19 mouse cellular contexts compared by ENCODE assay signal in genomic region chr3:25073821-25074220, GRCm38 (mm10).
DNase-seq lines count a peak whose midpoint lies in the region; ATAC-seq and TF ChIP-seq lines count a peak whose summit lies in the region.
"Had no signal": no experiment of that assay in that cellular context is flagged by ENCODE, and none has a peak within 500 bp of the region (broad histone marks: within the 10 kb centered on the region; RNA-seq: fewer than 3 reads in every experiment).

No protein-coding gene starts in this region.

- no peak overlapping the region for H3K27ac ChIP-seq in cerebellum, adult 2 months (ENCODE audit: insufficient read depth, low read length)
- no peak overlapping the region for H3K27ac ChIP-seq in hindbrain, embryonic 16.5 days (ENCODE audit: low read depth, low read length)
- no peak overlapping the region for H3K27ac ChIP-seq in hindbrain, embryonic 10.5 days
- H3K27ac ChIP-seq in embryonic facial prominence, embryonic 14.5 days (replicated peaks; ENCODE audit: low read depth, low read length) = peak overlapping the region; percentile 23; the same call in 1 of the 2 replicates
- H3K27ac ChIP-seq in liver, embryonic 12.5 days = no peak overlapping the region
- H3K27ac ChIP-seq: heart, embryonic 15.5 days; hindbrain, embryonic 14.5 days; limb, embryonic 15.5 days; neural tube, embryonic 15.5 days had no signal

- 62% methylated on average over 6 of the region's 6 CpGs for WGBS in cerebellum, adult 2 months
- 42% methylated on average over 6 of the region's 6 CpGs for WGBS in hindbrain, embryonic 16.5 days
- WGBS in hindbrain, embryonic 10.5 days = 57% methylated on average over 6 of the region's 6 CpGs
- WGBS in embryonic facial prominence, embryonic 14.5 days = 40% methylated on average over 6 of the region's 6 CpGs
- WGBS in liver, embryonic 12.5 days (ENCODE audit: insufficient replicate concordance) = 69% methylated on average over 6 of the region's 6 CpGs

- H3K4me2 ChIP-seq in hindbrain, embryonic 16.5 days (ENCODE audit: low read length) = 0 out of 2 replicates have a peak overlapping the region, but pooled peaks have one; percentile 10
- H3K4me2 ChIP-seq in embryonic facial prominence, embryonic 14.5 days (ENCODE audit: low read depth, low read length) = peak overlapping the region; percentile 12; the same call in 1 of the 2 replicates
- no peak overlapping the region for H3K4me2 ChIP-seq in liver, embryonic 12.5 days
- H3K4me2 ChIP-seq: heart, embryonic 15.5 days; hindbrain, embryonic 14.5 days; limb, embryonic 15.5 days; neural tube, embryonic 15.5 days had no signal

- H3K27me3 ChIP-seq in cerebellum, adult 2 months (ENCODE audit: control insufficient read depth, insufficient read depth, low read length) = no peaks in the 10 kb centered on the region
- H3K27me3 ChIP-seq in hindbrain, embryonic 16.5 days (replicated peaks; ENCODE audit: control insufficient read depth, insufficient read depth, low read length) = no peaks in the 10 kb centered on the region
- H3K27me3 ChIP-seq in hindbrain, embryonic 10.5 days (ENCODE audit: insufficient read depth, poor library complexity, severe bottlenecking) = no peaks in the 10 kb centered on the region
- H3K27me3 ChIP-seq in embryonic facial prominence, embryonic 14.5 days (replicated peaks; ENCODE audit: control insufficient read depth, insufficient read depth, low read length) = no peaks in the 10 kb centered on the region
- no peaks in the 10 kb centered on the region for H3K27me3 ChIP-seq in liver, embryonic 12.5 days (replicated peaks)
- H3K27me3 ChIP-seq: heart, embryonic 15.5 days; limb, embryonic 15.5 days; neural tube, embryonic 15.5 days had no signal

- TF ChIP-seq CTCF in cerebellum, adult 2 months (IDR thresholded peaks at IDR 0.05; ENCODE audit: borderline replicate concordance, insufficient read depth, low read depth, low read length) = no peak

- no peak overlapping the region for H3K4me3 ChIP-seq in cerebellum, adult 2 months (replicated peaks; ENCODE audit: insufficient read depth, low read depth, low read length)
- H3K4me3 ChIP-seq in hindbrain, embryonic 16.5 days (ENCODE audit: low read length) = no peak overlapping the region
- H3K4me3 ChIP-seq in hindbrain, embryonic 10.5 days = no peak overlapping the region
- H3K4me3 ChIP-seq in embryonic facial prominence, embryonic 14.5 days (ENCODE audit: low read depth, low read length) = no peak overlapping the region
- H3K4me3 ChIP-seq in liver, embryonic 12.5 days = no peak overlapping the region
- H3K4me3 ChIP-seq: heart, embryonic 15.5 days; limb, embryonic 15.5 days; neural tube, embryonic 15.5 days had no signal

- peaks cover 7% of the 10 kb centered on the region; the same call in 1 of the 2 replicates for H3K4me1 ChIP-seq in cerebellum, adult 2 months (ENCODE audit: control insufficient read depth, insufficient read depth, low read length)
- H3K4me1 ChIP-seq in hindbrain, embryonic 16.5 days (ENCODE audit: control insufficient read depth, insufficient read depth, low read depth, low read length) = no peaks in the 10 kb centered on the region
- peaks cover 5% of the 10 kb centered on the region; the same call in 1 of the 2 replicates for H3K4me1 ChIP-seq in hindbrain, embryonic 10.5 days (replicated peaks)
- no peaks in the 10 kb centered on the region for H3K4me1 ChIP-seq in embryonic facial prominence, embryonic 14.5 days (ENCODE audit: control insufficient read depth, insufficient read depth, low read length)
- H3K4me1 ChIP-seq in liver, embryonic 12.5 days = no peaks in the 10 kb centered on the region
- H3K4me1 ChIP-seq: heart, embryonic 15.5 days; limb, embryonic 15.5 days; neural tube, embryonic 15.5 days had no signal

- H3K36me3 ChIP-seq in hindbrain, embryonic 16.5 days (ENCODE audit: control insufficient read depth, insufficient read depth, low read length) = no peaks in the 10 kb centered on the region
- H3K36me3 ChIP-seq in hindbrain, embryonic 10.5 days = no peaks in the 10 kb centered on the region
- H3K36me3 ChIP-seq in embryonic facial prominence, embryonic 14.5 days (ENCODE audit: control insufficient read depth, insufficient read depth, low read length) = no peaks in the 10 kb centered on the region
- no peaks in the 10 kb centered on the region for H3K36me3 ChIP-seq in liver, embryonic 12.5 days
- H3K36me3 ChIP-seq: heart, embryonic 15.5 days; limb, embryonic 15.5 days; neural tube, embryonic 15.5 days had no signal

- H3K9ac ChIP-seq in hindbrain, embryonic 16.5 days (ENCODE audit: low read depth, low read length) = no peak overlapping the region
- H3K9ac ChIP-seq in embryonic facial prominence, embryonic 14.5 days (ENCODE audit: low read depth, low read length) = no peak overlapping the region
- no peak overlapping the region for H3K9ac ChIP-seq in liver, embryonic 12.5 days
- H3K9ac ChIP-seq: heart, embryonic 15.5 days; hindbrain, embryonic 14.5 days; limb, embryonic 15.5 days; neural tube, embryonic 15.5 days had no signal

- no peak for TF ChIP-seq POLR2A in cerebellum, adult 2 months (IDR thresholded peaks at IDR 0.05; ENCODE audit: borderline replicate concordance, insufficient read depth, low read length)

- DNase-seq in cerebellum, postnatal 36 days = peak; percentile 7 to 19
- DNase-seq in cerebellum, adult 2 months = no peak
- no peak for DNase-seq in hindbrain, embryonic 10.5 days (ENCODE audit: low spot score)
- peak; percentile 84 for DNase-seq in R1 (ENCODE audit: low read depth, low spot score)
- no peak for DNase-seq in embryonic facial prominence, embryonic 14.5 days (ENCODE audit: low spot score)
- no peak for DNase-seq in kidney, postnatal 10 days
- DNase-seq: adrenal gland, postnatal 14 days; heart, adult 11 months; kidney, adult 18-20 months; kidney, postnatal 36 days; lung, adult 2 months; lung, postnatal 4 days; thymus, adult 18-20 months had no signal

- no peak for ATAC-seq in hindbrain, embryonic 16.5 days
- peak; percentile 68 for ATAC-seq in embryonic facial prominence, embryonic 14.5 days (ENCODE audit: low read depth)
- no peak for ATAC-seq in liver, embryonic 12.5 days

- H3K9me3 ChIP-seq in hindbrain, embryonic 16.5 days (ENCODE audit: control insufficient read depth, low read length) = no peaks in the 10 kb centered on the region
- H3K9me3 ChIP-seq in hindbrain, embryonic 10.5 days = no peaks in the 10 kb centered on the region
- no peaks in the 10 kb centered on the region for H3K9me3 ChIP-seq in embryonic facial prominence, embryonic 14.5 days (ENCODE audit: control insufficient read depth, low read length)
- no peaks in the 10 kb centered on the region for H3K9me3 ChIP-seq in liver, embryonic 12.5 days (replicated peaks)
- H3K9me3 ChIP-seq: heart, embryonic 15.5 days; limb, embryonic 15.5 days; neural tube, embryonic 15.5 days had no signal

Comparison
In these comparisons a context has a peak if more than half of its experiments do, and no peak if none do; other contexts are left out.
1. DNase-seq: peak in cerebellum, postnatal 36 days (2 of 2) and R1 (single experiment); none in cerebellum, adult 2 months (0 of 2), hindbrain, embryonic 10.5 days (single experiment), embryonic facial prominence, embryonic 14.5 days (single experiment) and kidney, postnatal 10 days (single experiment).